Mouse (Mus musculus) CH12.LX (cell line): Measurements from ENCODE around the gene Atf1. TPM values are rescaled to one million over a fixed set of nuclear protein-coding genes. Genes with fewer than 3 reads are reported as not detected.

ENCODE experiments used
- DNase-seq: peaks from one replicate; pipeline ENCODE4 v3.0.0-alpha.2; 2013; ENCODE audit errors: extremely low read depth
- H3K27ac ChIP-seq: 2 replicates; pipeline ENCODE4 v1.5.1; 2012; ENCODE audit warnings: low read depth, mild to moderate bottlenecking, control low read depth, moderate library complexity; ENCODE audit not compliant: insufficient read depth
- H3K27me3 ChIP-seq: replicated peaks from 2 replicates; pipeline ENCODE3; 2012; ENCODE audit warnings: inconsistent platforms
- H3K36me3 ChIP-seq, 2 experiments: replicated peaks in 1 of 2; 2 replicates each; pipeline versions ENCODE3 to v1.6.1; 2012; ENCODE audit warnings: inconsistent platforms in 1 of 2, low read length in 1 of 2, mild to moderate bottlenecking in 1 of 2, mixed read lengths in 1 of 2, moderate library complexity in 1 of 2; ENCODE audit not compliant: control insufficient read depth in 1 of 2, insufficient read depth in 1 of 2
- H3K4me1 ChIP-seq, 2 experiments: 2 replicates each; pipeline ENCODE4 v1.6.1; 2012; ENCODE audit warnings: inconsistent platforms in 1 of 2, moderate library complexity in 1 of 2; ENCODE audit not compliant: insufficient read depth in 2 of 2, control insufficient read depth in 1 of 2
- H3K4me2 ChIP-seq: 2 replicates; pipeline ENCODE4 v1.6.1; 2012; ENCODE audit warnings: low read depth, mild to moderate bottlenecking, control low read depth; ENCODE audit not compliant: poor library complexity, insufficient read depth, severe bottlenecking
- H3K4me3 ChIP-seq, 3 experiments: fragments of 150-350 bp in 1 of 3; sonication (generic) in 1 of 3; replicated peaks in 1 of 3; 2 replicates each; pipeline versions ENCODE3 to v1.5.1; 2011 to 2012; ENCODE audit warnings: low read depth in 2 of 3, low read length in 2 of 3, mild to moderate bottlenecking in 2 of 3, moderate library complexity in 2 of 3, control low read depth in 1 of 3, improper control_type of control experiment in 1 of 3, inconsistent platforms in 1 of 3, mixed read lengths in 1 of 3; ENCODE audit not compliant: poor library complexity in 1 of 3
- H3K79me2 ChIP-seq: replicated peaks from 2 replicates; pipeline ENCODE4 v1.6.1; 2012; ENCODE audit warnings: mild to moderate bottlenecking, moderate library complexity; ENCODE audit not compliant: control insufficient read depth, poor library complexity, insufficient read depth, severe bottlenecking; ENCODE audit errors: extremely low read depth
- H3K9ac ChIP-seq: 2 replicates; pipeline ENCODE4 v1.6.1; 2012; ENCODE audit warnings: low read depth, mild to moderate bottlenecking, control low read depth, moderate library complexity; ENCODE audit not compliant: insufficient read depth
- H3K9me3 ChIP-seq: replicated peaks from 2 replicates; pipeline ENCODE3; 2012; ENCODE audit warnings: low read length, inconsistent platforms, mixed read lengths
- BHLHE40 ChIP-seq: IDR thresholded peaks from 2 replicates; pipeline ENCODE4 v1.6.1; 2011; ENCODE audit warnings: mild to moderate bottlenecking, low read depth, low read length, improper control_type of control experiment
- CHD2 ChIP-seq: IDR thresholded peaks from 2 replicates; pipeline ENCODE4 v1.6.1; 2011; ENCODE audit warnings: low read length, improper control_type of control experiment
- CTCF ChIP-seq, 2 experiments: IDR thresholded peaks in 1 of 2; conservative IDR thresholded peaks in 1 of 2; 2 replicates each; pipeline ENCODE4 v1.5.1; 2011 to 2012; ENCODE audit warnings: low read depth in 2 of 2, low read length in 2 of 2, improper control_type of control experiment in 1 of 2, inconsistent platforms in 1 of 2, mild to moderate bottlenecking in 1 of 2, moderate library complexity in 1 of 2
- E2F4 ChIP-seq: IDR thresholded peaks from 2 replicates; pipeline ENCODE4 v1.6.1; 2011; ENCODE audit warnings: low read depth, low read length, improper control_type of control experiment; ENCODE audit not compliant: insufficient replicate concordance
- ELF1 ChIP-seq: IDR thresholded peaks from 2 replicates; pipeline ENCODE4 v1.6.1; 2014; ENCODE audit warnings: low read depth, mild to moderate bottlenecking, inconsistent platforms, low read length, improper control_type of control experiment
- EP300 ChIP-seq: IDR thresholded peaks from 2 replicates; pipeline ENCODE4 v1.6.1; 2011; ENCODE audit warnings: low read length, improper control_type of control experiment
- HCFC1 ChIP-seq: IDR thresholded peaks from 2 replicates; pipeline ENCODE4 v1.6.1; 2012; ENCODE audit warnings: low read depth, mild to moderate bottlenecking, inconsistent platforms, low read length, improper control_type of control experiment
- IRF4 ChIP-seq: IDR thresholded peaks from 2 replicates; pipeline ENCODE4 v1.6.1; 2014; ENCODE audit warnings: low read depth, mild to moderate bottlenecking, inconsistent platforms, low read length, improper control_type of control experiment
- JUN ChIP-seq: IDR thresholded peaks from 2 replicates; pipeline ENCODE4 v1.6.1; 2011; ENCODE audit warnings: low read depth, mild to moderate bottlenecking, low read length, improper control_type of control experiment, moderate library complexity; ENCODE audit not compliant: insufficient read depth
- JUND ChIP-seq: conservative IDR thresholded peaks from 2 replicates; pipeline ENCODE4 v1.6.1; 2011; ENCODE audit warnings: low read depth, low read length, improper control_type of control experiment
- KAT2A ChIP-seq: IDR thresholded peaks from 2 replicates; pipeline ENCODE4 v1.6.1; 2012; ENCODE audit warnings: low read length, improper control_type of control experiment, inconsistent platforms; ENCODE audit not compliant: insufficient replicate concordance
- MAX ChIP-seq: IDR thresholded peaks from 2 replicates; pipeline ENCODE4 v1.6.1; 2011; ENCODE audit warnings: low read length, improper control_type of control experiment
- MAZ ChIP-seq: IDR thresholded peaks from 2 replicates; pipeline ENCODE4 v1.6.1; 2012; ENCODE audit warnings: low read depth, mild to moderate bottlenecking, inconsistent platforms, low read length, improper control_type of control experiment, moderate library complexity
- MXI1 ChIP-seq: IDR thresholded peaks from 2 replicates; pipeline ENCODE4 v1.6.1; 2011; ENCODE audit warnings: mild to moderate bottlenecking, low read depth, low read length, improper control_type of control experiment
- NELFE ChIP-seq: IDR thresholded peaks from 2 replicates; pipeline ENCODE4 v1.6.1; 2011; ENCODE audit warnings: low read depth, low read length, improper control_type of control experiment
- NRF1 ChIP-seq: IDR thresholded peaks from 2 replicates; pipeline ENCODE4 v1.6.1; 2014; ENCODE audit warnings: low read depth, mild to moderate bottlenecking, inconsistent platforms, low read length, improper control_type of control experiment, moderate library complexity
- POLR2AphosphoS2 ChIP-seq: IDR thresholded peaks from 2 replicates; pipeline ENCODE4 v1.6.1; 2011; ENCODE audit warnings: low read depth, low read length, improper control_type of control experiment
- RAD21 ChIP-seq: IDR thresholded peaks from 2 replicates; pipeline ENCODE4 v1.6.1; 2011; ENCODE audit warnings: low read depth, mild to moderate bottlenecking, low read length, improper control_type of control experiment, moderate library complexity
- RCOR1 ChIP-seq: conservative IDR thresholded peaks from 2 replicates; pipeline ENCODE4 v1.6.1; 2012; ENCODE audit warnings: low read depth, mild to moderate bottlenecking, inconsistent platforms, low read length, improper control_type of control experiment
- SMC3 ChIP-seq: IDR thresholded peaks from 2 replicates; pipeline ENCODE4 v1.6.1; 2011; ENCODE audit warnings: low read depth, low read length, improper control_type of control experiment
- TBP ChIP-seq: conservative IDR thresholded peaks from 2 replicates; pipeline ENCODE4 v1.6.1; 2011; ENCODE audit warnings: low read depth, low read length, improper control_type of control experiment
- USF1 ChIP-seq: IDR thresholded peaks from 2 replicates; pipeline ENCODE4 v1.6.1; 2014; ENCODE audit warnings: low read depth, mild to moderate bottlenecking, inconsistent platforms, low read length, improper control_type of control experiment
- USF2 ChIP-seq: conservative IDR thresholded peaks from 2 replicates; pipeline ENCODE4 v1.6.1; 2011; ENCODE audit warnings: low read depth, low read length, improper control_type of control experiment
- ZKSCAN1 ChIP-seq: IDR thresholded peaks from 2 replicates; pipeline ENCODE4 v1.6.1; 2012; ENCODE audit warnings: low read depth, inconsistent platforms, low read length, improper control_type of control experiment, borderline replicate concordance
- ZMIZ1 ChIP-seq: IDR thresholded peaks from 2 replicates; pipeline ENCODE4 v1.6.1; 2012; ENCODE audit warnings: low read depth, mild to moderate bottlenecking, inconsistent platforms, low read length, improper control_type of control experiment
- ZNF384 ChIP-seq: IDR thresholded peaks from 2 replicates; pipeline ENCODE4 v1.6.1; 2012; ENCODE audit warnings: low read depth, low read length, improper control_type of control experiment, inconsistent platforms
- dilution Hi-C: fragments of 300-500 bp; cut with MboI; formaldehyde crosslinking; loops from 2 replicates; pipeline ENCODE4 v1.14.3; 2020; ENCODE audit warnings: low sequenced_read_pairs; ENCODE audit not compliant: extremely low pct_unique_long_range_greater_than_20kb, extremely low pct_ligation_motif_present
- in situ Hi-C: fragments of 300-500 bp; cut with MboI; formaldehyde crosslinking; loops from 3 replicates; pipeline ENCODE4 v1.14.3; 2019; ENCODE audit warnings: low sequenced_read_pairs, low pct_ligation_motif_present, low pct_unique_long_range_greater_than_20kb, mixed read lengths
- polyA plus RNA-seq: library from polyadenylated mRNA; unstranded; fragments of >175 nt; gene quantifications from 2 replicates; pipeline ENCODE4 v1.2.1, GENCODE M21; 2012; ENCODE audit warnings: low read depth; ENCODE audit not compliant: insufficient read length
- total RNA-seq, 2 experiments: library from RNA; depleted of rRNA; stranded (reverse); fragments of 300-350 nt in 1 of 2; fragments of >200 nt in 1 of 2; gene quantifications; 2 replicates each; pipeline ENCODE4 v1.2.3; 2012 to 2014

Atf1 gene
- total and polyA plus RNA-seq, 3 experiments: 28.2 to 133 (median 51.1) TPM

GRCm38 (mm10) chr15:100186234-100186633 is 41.4 kb upstream of the Atf1 start:
- in situ Hi-C loops (no loop called here), dilution Hi-C loops (no loop called here)
- Histone ChIP-seq H3K79me2 (no peaks in the 10 kb centered on the region), H3K27me3 (no peaks in the 10 kb centered on the region), H3K27ac (no peak overlapping the region), H3K9me3 (no peaks in the 10 kb centered on the region), H3K9ac (no peak overlapping the region), H3K4me3 (no peak overlapping the region), H3K4me2 (no peak overlapping the region), H3K4me1 (peaks cover 7 to 46% of the 10 kb centered on the region in 2 experiments), H3K36me3 (peaks cover 47 to 79% of the 10 kb centered on the region in 2 experiments)
- no peak for TF ChIP-seq CTCF (conservative IDR thresholded peaks at IDR 0.05 in 1 of 2, IDR thresholded peaks at IDR 0.05 in 1 of 2; ENCODE audit: low read depth in 2 of 2, low read length in 2 of 2)
- no peak for TF ChIP-seq TBP
- no peak for TF ChIP-seq RCOR1
- TF ChIP-seq IRF4: no peak
- no peak for TF ChIP-seq ELF1
- TF ChIP-seq SMC3: no peak
- no peak for TF ChIP-seq E2F4
- TF ChIP-seq HCFC1: no peak
- TF ChIP-seq NRF1: no peak
- TF ChIP-seq USF2: no peak
- TF ChIP-seq USF1: no peak
- no peak for TF ChIP-seq MAZ
- no peak for TF ChIP-seq CHD2
- TF ChIP-seq KAT2A: no peak
- TF ChIP-seq ZNF384: no peak
- no peak for TF ChIP-seq ZMIZ1
- TF ChIP-seq MAX: no peak
- no peak for TF ChIP-seq JUND
- no peak for TF ChIP-seq JUN
- DNase-seq: no peak

GRCm38 (mm10) chr15:100186882-100187672 is 40.5 kb upstream of the Atf1 start:
- no peaks in the 10 kb centered on the region for H3K79me2 ChIP-seq
- H3K9me3 ChIP-seq: no peaks in the 10 kb centered on the region
- TF ChIP-seq POLR2AphosphoS2 (no peak), EP300 (no peak), MXI1 (no peak), RAD21 (no peak), BHLHE40 (no peak), ZKSCAN1 (no peak), SMC3 (no peak), HCFC1 (no peak), RCOR1 (no peak), NELFE (no peak), TBP (no peak)
- no peak overlapping the region for H3K9ac ChIP-seq
- no peaks in the 10 kb centered on the region for H3K27me3 ChIP-seq
- peaks cover 7 to 40% of the 10 kb centered on the region in 2 experiments for H3K4me1 ChIP-seq
- in situ Hi-C loops: no loop called here
- no peak overlapping the region for H3K27ac ChIP-seq
- no peak for DNase-seq
- peaks cover 50 to 79% of the 10 kb centered on the region in 2 experiments for H3K36me3 ChIP-seq
- H3K4me3 ChIP-seq: no peak overlapping the region
- dilution Hi-C loops: no loop called here
- H3K4me2 ChIP-seq: no peak overlapping the region
